Mouse (Mus musculus): ENCODE results near the gene Thbs3. TPM values are rescaled to one million over a fixed set of nuclear protein-coding genes. Genes with fewer than 3 reads are reported as not detected.

The Thbs3 gene
- 38.8 and 45.2 TPM in 2 replicates for polyA plus RNA-seq (2015; fragmentation: Nextera tagmentation; extraction: Ambion mirVana)

DNA sequence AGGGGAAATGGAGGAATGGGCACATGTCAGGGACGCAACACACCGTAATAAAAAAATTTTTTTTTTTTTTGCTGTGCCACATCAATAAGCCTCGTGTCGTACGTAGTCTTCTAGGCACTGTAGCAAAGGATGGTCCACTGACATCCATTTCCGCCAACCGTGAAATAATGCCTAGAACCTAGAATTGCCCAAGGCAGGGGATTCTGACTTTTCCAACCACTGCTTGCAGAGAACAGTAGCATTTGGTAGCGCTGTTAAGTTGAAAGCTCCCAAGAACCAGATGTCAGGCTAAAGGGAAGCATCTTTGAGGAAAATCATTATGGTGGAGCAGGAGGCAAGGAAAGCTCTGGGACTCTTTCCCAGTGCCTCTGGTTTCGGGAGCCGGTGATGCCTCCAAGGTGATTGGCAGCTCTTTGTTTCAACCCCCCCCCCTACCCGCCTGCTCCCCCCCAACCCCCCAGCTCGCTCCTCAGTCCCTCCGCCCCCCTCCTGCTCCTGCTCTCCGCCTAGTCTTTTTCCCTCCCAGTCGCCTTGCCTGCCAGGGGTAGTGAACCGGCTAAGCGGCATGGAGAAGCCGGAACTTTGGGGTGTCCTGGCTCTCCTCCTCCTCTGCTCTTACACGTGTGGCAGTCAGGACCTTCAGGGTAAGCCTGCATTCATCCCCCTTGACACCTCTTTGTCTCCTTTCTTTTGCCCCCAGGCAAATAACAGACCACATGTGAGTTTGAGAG, at the start of gene Thbs3:
Gene Thbs3, plus strand, starts transcription at position 500 of the 731 bp plus-strand sequence.
- H3K4me1 ChIP-seq (ENCODE audit: control insufficient read depth, insufficient read depth, low read length), result peaks cover 19% of the 10 kb centered on the region
- peak within 1 kb of the TSS; percentile 77 for H3K4me3 ChIP-seq (replicated peaks; ENCODE audit: low read length)
- H3K9ac ChIP-seq (ENCODE audit: low read length), result peak within 1 kb of the TSS; percentile 85
- no peak for ATAC-seq (ENCODE audit: insufficient read depth, low FRiP score)
- WGBS, result under 1% methylated on average over 19 of the region's 19 CpGs
- peak within 1 kb of the TSS; percentile 95 for H3K27ac ChIP-seq (ENCODE audit: low read length)
- no peaks in the 10 kb centered on the region for H3K27me3 ChIP-seq (ENCODE audit: control insufficient read depth, insufficient read depth, low read length)
- no peaks in the 10 kb centered on the region; the same call in 1 of the 2 replicates for H3K36me3 ChIP-seq (ENCODE audit: control insufficient read depth, insufficient read depth, low read length)
- peak within 1 kb of the TSS; percentile 86 for H3K4me2 ChIP-seq (ENCODE audit: low read depth, low read length)
- H3K9me3 ChIP-seq (replicated peaks; ENCODE audit: control insufficient read depth, low read length), result no peaks in the 10 kb centered on the region

DNA sequence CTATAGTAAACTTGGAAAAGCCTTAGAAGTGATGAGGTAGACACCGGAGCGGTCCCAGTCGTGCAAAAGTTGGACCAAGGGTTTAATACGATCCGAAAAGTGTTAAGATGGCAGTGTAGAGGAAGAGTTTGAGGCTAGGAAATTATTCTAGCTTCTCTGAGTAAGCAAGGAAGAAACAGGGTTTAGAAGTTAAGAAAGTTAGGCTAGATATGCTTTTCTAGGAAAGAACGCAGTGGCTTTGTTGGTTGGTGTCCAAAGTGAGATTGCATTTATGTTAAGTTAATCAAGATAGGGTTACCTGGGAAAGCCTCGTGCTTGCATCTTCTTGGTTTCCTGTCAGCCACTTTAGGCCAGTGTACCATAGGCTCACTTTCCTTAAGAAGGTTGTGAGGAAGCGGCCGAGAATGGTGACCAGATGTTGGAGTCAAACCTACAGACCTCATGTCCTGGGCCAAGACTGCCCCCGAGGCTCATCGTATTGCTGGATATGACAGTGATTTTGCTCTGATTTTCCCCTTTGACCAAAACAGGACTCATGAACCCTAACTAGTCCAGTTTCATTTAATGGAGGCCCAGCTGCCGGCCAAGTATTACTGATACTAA, 49.6 kb upstream of the Thbs3 start:
- WGBS, result 16% methylated on average over 12 of the region's 12 CpGs
- no peak for ATAC-seq (ENCODE audit: insufficient read depth, low FRiP score)
- peak overlapping the region; percentile 94 for H3K9ac ChIP-seq (ENCODE audit: low read length)

DNA sequence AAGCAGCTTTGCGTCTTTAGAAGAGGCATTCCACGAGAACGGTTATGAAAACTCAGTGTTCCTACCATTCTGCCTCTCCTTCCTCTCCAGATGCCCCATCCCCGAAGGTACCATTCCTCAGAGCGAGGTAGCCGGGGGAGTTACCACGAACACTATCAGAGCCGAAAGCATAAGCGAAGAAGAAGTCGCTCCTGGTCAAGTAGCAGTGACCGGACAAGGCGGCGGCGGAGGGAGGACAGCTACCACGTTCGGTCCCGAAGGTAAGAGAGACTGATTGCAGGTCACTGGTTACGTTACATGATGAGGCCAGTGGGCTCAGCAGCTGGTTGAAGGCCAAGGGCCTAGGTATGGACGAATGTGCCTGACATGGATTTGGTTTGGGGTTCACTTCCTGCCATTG, 48.0 kb upstream of the Thbs3 start:
- Histone ChIP-seq H3K36me3 (ENCODE audit: control insufficient read depth, insufficient read depth, low read length) (peaks cover 36% of the 10 kb centered on the region), H3K4me2 (ENCODE audit: low read depth, low read length) (no peak overlapping the region), H3K9ac (ENCODE audit: low read length) (no peak overlapping the region), H3K27ac (ENCODE audit: low read length) (no peak overlapping the region), H3K27me3 (ENCODE audit: control insufficient read depth, insufficient read depth, low read length) (no peaks in the 10 kb centered on the region), H3K4me3 (replicated peaks; ENCODE audit: low read length) (no peak overlapping the region), H3K4me1 (ENCODE audit: control insufficient read depth, insufficient read depth, low read length) (peaks cover 16% of the 10 kb centered on the region), H3K9me3 (replicated peaks; ENCODE audit: control insufficient read depth, low read length) (no peaks in the 10 kb centered on the region)
- ATAC-seq (ENCODE audit: insufficient read depth, low FRiP score), result no peak
- WGBS, result 89% methylated on average over 19 of the region's 19 CpGs

More for the DNA sequence above, 49.6 kb upstream of the Thbs3 start:
- H3K4me1 ChIP-seq (ENCODE audit: control insufficient read depth, insufficient read depth, low read length), result peaks cover 16% of the 10 kb centered on the region
- peak overlapping the region; percentile 89 for H3K4me3 ChIP-seq (replicated peaks; ENCODE audit: low read length)
- H3K4me2 ChIP-seq (ENCODE audit: low read depth, low read length), result peak overlapping the region; percentile 88
- no peaks in the 10 kb centered on the region for H3K27me3 ChIP-seq (ENCODE audit: control insufficient read depth, insufficient read depth, low read length)
- peak overlapping the region; percentile 98 for H3K27ac ChIP-seq (ENCODE audit: low read length)
- H3K9me3 ChIP-seq (replicated peaks; ENCODE audit: control insufficient read depth, low read length), result no peaks in the 10 kb centered on the region
- peaks cover 25% of the 10 kb centered on the region for H3K36me3 ChIP-seq (ENCODE audit: control insufficient read depth, insufficient read depth, low read length)

DNA sequence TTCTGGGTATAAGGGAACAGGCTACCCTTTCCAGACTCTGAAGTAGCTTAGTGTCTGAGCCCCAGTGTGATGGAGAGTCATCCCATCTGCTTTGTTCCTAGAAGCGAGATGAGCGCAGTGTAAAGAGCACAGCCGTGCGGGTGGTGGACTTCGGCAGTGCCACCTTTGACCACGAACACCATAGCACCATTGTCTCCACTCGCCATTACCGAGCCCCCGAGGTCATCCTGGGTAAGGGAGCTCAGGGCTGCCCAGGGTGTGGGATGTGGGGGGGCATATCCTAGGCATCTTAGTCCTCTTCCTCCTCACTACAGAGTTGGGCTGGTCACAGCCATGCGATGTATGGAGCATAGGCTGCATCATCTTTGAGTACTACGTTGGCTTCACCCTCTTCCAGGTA, 40.1 kb upstream of the Thbs3 start:
- Histone ChIP-seq H3K9ac (ENCODE audit: low read length) (no peak overlapping the region), H3K4me2 (ENCODE audit: low read depth, low read length) (no peak overlapping the region), H3K4me3 (replicated peaks; ENCODE audit: low read length) (no peak overlapping the region), H3K4me1 (ENCODE audit: control insufficient read depth, insufficient read depth, low read length) (peaks cover 13% of the 10 kb centered on the region), H3K27me3 (ENCODE audit: control insufficient read depth, insufficient read depth, low read length) (no peaks in the 10 kb centered on the region), H3K9me3 (replicated peaks; ENCODE audit: control insufficient read depth, low read length) (no peaks in the 10 kb centered on the region), H3K27ac (ENCODE audit: low read length) (no peak overlapping the region), H3K36me3 (ENCODE audit: control insufficient read depth, insufficient read depth, low read length) (peaks cover 44% of the 10 kb centered on the region)
- WGBS, result 90% methylated on average over 11 of the region's 11 CpGs
- no peak for ATAC-seq (ENCODE audit: insufficient read depth, low FRiP score)

DNA sequence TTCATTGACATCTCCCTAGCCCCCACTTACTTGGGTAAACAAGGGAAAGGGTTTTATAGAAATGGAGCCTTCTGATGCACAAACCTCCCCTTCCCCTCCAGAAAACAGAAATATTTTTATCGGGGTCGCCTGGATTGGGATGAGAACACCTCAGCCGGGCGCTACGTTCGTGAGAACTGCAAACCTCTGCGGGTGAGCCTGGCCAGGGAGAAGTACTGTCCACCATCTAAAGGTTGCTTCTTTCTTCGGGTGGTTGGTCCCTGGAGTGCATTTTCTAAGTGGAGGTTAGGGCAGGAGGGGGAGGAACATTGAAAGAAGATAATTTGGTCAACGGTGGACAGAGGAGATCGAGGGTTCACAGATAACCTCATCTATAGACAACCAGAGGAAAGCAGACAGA, 39.4 kb upstream of the Thbs3 start:
- Histone ChIP-seq H3K4me1 (ENCODE audit: control insufficient read depth, insufficient read depth, low read length) (peaks cover 13% of the 10 kb centered on the region), H3K27me3 (ENCODE audit: control insufficient read depth, insufficient read depth, low read length) (no peaks in the 10 kb centered on the region), H3K9ac (ENCODE audit: low read length) (no peak overlapping the region), H3K9me3 (replicated peaks; ENCODE audit: control insufficient read depth, low read length) (no peaks in the 10 kb centered on the region), H3K4me2 (ENCODE audit: low read depth, low read length) (no peak overlapping the region), H3K27ac (ENCODE audit: low read length) (no peak overlapping the region), H3K36me3 (ENCODE audit: control insufficient read depth, insufficient read depth, low read length) (peaks cover 37% of the 10 kb centered on the region), H3K4me3 (replicated peaks; ENCODE audit: low read length) (no peak overlapping the region)
- ATAC-seq (ENCODE audit: insufficient read depth, low FRiP score), result no peak
- WGBS, result 91% methylated on average over 10 of the region's 10 CpGs

DNA sequence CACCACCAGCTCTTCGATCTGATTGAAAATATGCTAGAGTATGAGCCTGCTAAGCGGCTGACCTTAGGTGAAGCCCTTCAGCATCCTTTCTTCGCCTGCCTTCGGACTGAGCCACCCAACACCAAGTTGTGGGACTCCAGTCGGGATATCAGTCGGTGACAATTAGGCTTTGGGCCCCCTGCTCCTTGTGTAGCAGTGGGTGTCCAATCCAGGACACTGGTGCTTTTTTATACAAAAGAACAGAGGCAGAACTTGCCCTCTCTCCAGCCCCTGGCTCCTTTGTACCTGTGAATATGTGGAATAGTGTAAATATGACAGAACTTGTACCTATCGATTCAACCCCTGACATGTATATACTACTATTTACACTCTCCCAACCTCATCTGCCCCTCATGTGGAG, 38.6 kb upstream of the Thbs3 start:
- H3K27ac ChIP-seq (ENCODE audit: low read length), result no peak overlapping the region
- no peak for ATAC-seq (ENCODE audit: insufficient read depth, low FRiP score)
- no peak overlapping the region for H3K9ac ChIP-seq (ENCODE audit: low read length)
- peaks cover 35% of the 10 kb centered on the region for H3K36me3 ChIP-seq (ENCODE audit: control insufficient read depth, insufficient read depth, low read length)
- no peaks in the 10 kb centered on the region for H3K27me3 ChIP-seq (ENCODE audit: control insufficient read depth, insufficient read depth, low read length)
- WGBS, result 80% methylated on average over 7 of the region's 7 CpGs
- no peak overlapping the region for H3K4me2 ChIP-seq (ENCODE audit: low read depth, low read length)
- peaks cover 13% of the 10 kb centered on the region for H3K4me1 ChIP-seq (ENCODE audit: control insufficient read depth, insufficient read depth, low read length)
- no peaks in the 10 kb centered on the region for H3K9me3 ChIP-seq (replicated peaks; ENCODE audit: control insufficient read depth, low read length)
- H3K4me3 ChIP-seq (replicated peaks; ENCODE audit: low read length), result no peak overlapping the region

DNA sequence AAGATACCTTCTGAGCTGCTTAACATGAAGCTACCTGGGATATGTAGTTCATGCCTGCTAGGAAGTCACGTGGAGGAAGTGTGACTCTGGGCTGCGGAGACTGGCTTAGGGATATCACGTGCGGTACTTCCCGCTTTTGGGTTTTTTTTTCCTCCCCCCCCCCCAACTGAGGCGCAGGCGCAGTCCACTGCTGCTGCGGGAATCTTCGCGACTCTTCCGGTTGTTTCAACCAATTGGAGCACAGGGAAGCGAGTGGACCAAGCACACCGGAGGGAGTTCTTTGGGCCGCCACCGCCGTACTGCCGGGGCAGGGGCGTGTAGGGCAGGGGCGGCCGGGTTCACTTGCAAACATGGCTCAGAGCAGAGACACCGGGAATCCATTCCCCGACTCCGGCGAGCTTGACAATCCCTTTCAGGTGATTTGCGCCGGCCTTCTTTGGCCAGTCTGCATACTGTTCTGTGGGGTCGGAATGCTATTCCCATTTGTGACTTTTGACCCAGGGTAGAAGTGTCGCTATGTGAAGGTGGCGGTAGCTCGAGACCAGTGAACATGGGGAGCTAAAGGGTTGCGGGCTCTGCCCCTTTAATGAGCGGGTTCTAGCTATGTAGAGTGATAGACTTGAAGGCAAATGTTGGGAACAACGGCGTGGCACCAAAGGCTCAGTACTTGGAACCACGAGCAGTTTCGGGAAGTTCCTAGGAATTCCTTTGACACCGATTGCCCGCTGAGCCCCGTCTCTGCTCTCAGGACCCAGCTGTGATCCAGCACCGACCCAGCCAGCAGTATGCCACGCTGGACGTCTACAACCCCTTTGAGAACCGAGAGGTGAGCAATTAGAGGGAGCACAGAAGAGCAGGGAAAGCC, 37.5 kb upstream of the Thbs3 start, which contains the start of gene Scamp3:
Gene Scamp3, plus strand, starts transcription at position 232 of the 865 bp plus-strand sequence.
- ATAC-seq (ENCODE audit: insufficient read depth, low FRiP score), result peak; percentile 94
- H3K27me3 ChIP-seq (ENCODE audit: control insufficient read depth, insufficient read depth, low read length), result no peaks in the 10 kb centered on the region
- H3K27ac ChIP-seq (ENCODE audit: low read length), result peak within 1 kb of the TSS; percentile 72
- H3K9ac ChIP-seq (ENCODE audit: low read length), result peak within 1 kb of the TSS; percentile 86
- peaks cover 31% of the 10 kb centered on the region for H3K36me3 ChIP-seq (ENCODE audit: control insufficient read depth, insufficient read depth, low read length)
- H3K4me3 ChIP-seq (replicated peaks; ENCODE audit: low read length), result peak within 1 kb of the TSS; percentile 74
- no peaks in the 10 kb centered on the region for H3K9me3 ChIP-seq (replicated peaks; ENCODE audit: control insufficient read depth, low read length)
- WGBS, result under 1% methylated on average over 43 of the region's 43 CpGs
- H3K4me2 ChIP-seq (ENCODE audit: low read depth, low read length), result peak within 1 kb of the TSS; percentile 85
- H3K4me1 ChIP-seq (ENCODE audit: control insufficient read depth, insufficient read depth, low read length), result peaks cover 13% of the 10 kb centered on the region

DNA sequence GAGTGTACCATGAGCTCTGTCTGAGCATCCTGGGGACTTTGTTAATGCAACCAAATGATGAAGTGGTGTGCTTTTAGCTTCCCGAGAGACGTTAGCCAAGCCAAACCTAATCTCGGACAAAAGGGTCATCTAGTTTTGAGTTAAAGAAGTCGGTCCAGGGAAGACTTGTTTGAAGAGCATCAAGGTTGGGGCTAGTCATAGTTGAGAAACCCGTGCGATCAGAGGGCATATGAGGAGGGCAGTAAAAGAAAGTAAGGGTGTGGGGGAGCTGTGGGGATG, 36.9 kb upstream of the Thbs3 start:
- Histone ChIP-seq H3K9me3 (replicated peaks; ENCODE audit: control insufficient read depth, low read length) (no peaks in the 10 kb centered on the region), H3K27ac (ENCODE audit: low read length) (peak overlapping the region; percentile 72), H3K36me3 (ENCODE audit: control insufficient read depth, insufficient read depth, low read length) (peaks cover 31% of the 10 kb centered on the region), H3K4me2 (ENCODE audit: low read depth, low read length) (peak overlapping the region; percentile 85), H3K27me3 (ENCODE audit: control insufficient read depth, insufficient read depth, low read length) (no peaks in the 10 kb centered on the region), H3K4me1 (ENCODE audit: control insufficient read depth, insufficient read depth, low read length) (peaks cover 17% of the 10 kb centered on the region), H3K4me3 (replicated peaks; ENCODE audit: low read length) (peak overlapping the region; percentile 74), H3K9ac (ENCODE audit: low read length) (peak overlapping the region; percentile 86)
- 5% methylated on average over 6 of the region's 6 CpGs for WGBS
- no peak for ATAC-seq (ENCODE audit: insufficient read depth, low FRiP score)

DNA sequence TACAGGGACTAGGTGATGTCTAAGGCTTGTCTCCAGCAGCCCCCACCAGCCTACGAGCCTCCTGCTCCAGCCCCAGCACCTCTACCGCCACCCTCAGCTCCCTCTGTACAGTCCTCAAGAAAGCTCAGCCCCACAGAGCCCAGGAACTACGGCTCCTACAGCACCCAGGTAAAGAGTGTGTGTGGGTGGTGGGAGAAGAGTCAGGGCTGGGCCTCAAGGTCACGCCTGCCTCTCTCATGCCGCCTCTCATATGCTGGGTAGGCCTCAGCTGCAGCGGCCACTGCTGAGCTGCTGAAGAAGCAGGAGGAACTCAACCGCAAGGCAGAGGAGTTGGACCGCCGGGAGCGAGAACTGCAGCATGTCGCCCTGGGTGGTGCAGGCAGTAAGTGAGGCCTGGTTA, 35.9 kb upstream of the Thbs3 start:
- Histone ChIP-seq H3K9me3 (replicated peaks; ENCODE audit: control insufficient read depth, low read length) (no peaks in the 10 kb centered on the region), H3K9ac (ENCODE audit: low read length) (no peak overlapping the region), H3K27ac (ENCODE audit: low read length) (no peak overlapping the region), H3K4me1 (ENCODE audit: control insufficient read depth, insufficient read depth, low read length) (peaks cover 23% of the 10 kb centered on the region), H3K27me3 (ENCODE audit: control insufficient read depth, insufficient read depth, low read length) (no peaks in the 10 kb centered on the region), H3K4me2 (ENCODE audit: low read depth, low read length) (no peak overlapping the region), H3K36me3 (ENCODE audit: control insufficient read depth, insufficient read depth, low read length) (peaks cover 22% of the 10 kb centered on the region), H3K4me3 (replicated peaks; ENCODE audit: low read length) (no peak overlapping the region)
- ATAC-seq (ENCODE audit: insufficient read depth, low FRiP score), result no peak
- 82% methylated on average over 11 of the region's 11 CpGs for WGBS
